In the genomic region with DNA sequence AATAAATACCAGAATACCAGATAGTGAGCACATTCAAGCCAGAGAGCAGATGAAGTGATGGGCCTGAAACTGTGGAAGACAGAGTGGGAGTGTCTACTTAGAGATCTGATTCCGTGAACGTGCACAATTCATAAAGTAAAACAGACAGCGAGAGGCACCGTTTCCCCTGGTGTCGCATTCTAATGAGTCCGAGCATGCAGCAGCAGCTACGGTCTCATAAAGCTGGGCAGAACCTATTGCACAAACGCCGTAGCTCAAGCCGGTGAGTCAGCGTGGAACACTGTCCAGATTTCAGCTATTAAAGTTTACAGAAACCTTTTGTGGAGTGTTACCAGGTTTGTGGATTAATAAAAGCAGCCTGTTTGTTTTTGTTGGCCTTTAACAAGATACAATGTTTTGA, we compare ENCODE assay signal across 15 mouse cellular contexts. TPM values are rescaled to one million over a fixed set of nuclear protein-coding genes. Genes with fewer than 3 reads are reported as not detected.
DNase-seq lines count a peak whose midpoint lies in the region; ATAC-seq and TF ChIP-seq lines count a peak whose summit lies in the region.
"Had no signal": no experiment of that assay in that cellular context is flagged by ENCODE, and none has a peak within 500 bp of the region (broad histone marks: within the 10 kb centered on the region; RNA-seq: fewer than 3 reads in every experiment).

No protein-coding gene starts in this region.

- WGBS in intestine, embryonic 15.5 days: 33% methylated on average over 11 of the region's 11 CpGs
- 31% methylated on average over 11 of the region's 11 CpGs for WGBS in intestine, postnatal 0 days
- 21% methylated on average over 11 of the region's 11 CpGs for WGBS in embryonic facial prominence, embryonic 14.5 days
- WGBS in midbrain, embryonic 15.5 days: 32% methylated on average over 11 of the region's 11 CpGs
- 74% methylated on average over 11 of the region's 11 CpGs for WGBS in heart, embryonic 12.5 days

- no peak overlapping the region for H3K4me3 ChIP-seq in intestine, embryonic 15.5 days (replicated peaks)
- H3K4me3 ChIP-seq in intestine, postnatal 0 days (ENCODE audit: low read depth, low read length): no peak overlapping the region
- H3K4me3 ChIP-seq in C2C12 (ENCODE audit: insufficient read depth, poor library complexity, severe bottlenecking): no peak overlapping the region
- H3K4me3 ChIP-seq in embryonic facial prominence, embryonic 14.5 days (ENCODE audit: low read depth, low read length): no peak overlapping the region
- no peak overlapping the region for H3K4me3 ChIP-seq in midbrain, embryonic 15.5 days
- no peak overlapping the region for H3K4me3 ChIP-seq in heart, embryonic 12.5 days
- H3K4me3 ChIP-seq: forebrain, embryonic 13.5 days; layer of hippocampus, adult 2 months; liver, embryonic 12.5 days had no signal

- H3K79me3 ChIP-seq in C2C12 (ENCODE audit: low read depth): no peaks in the 10 kb centered on the region

- H3K4me2 ChIP-seq in intestine, embryonic 15.5 days (replicated peaks): 0 out of 2 replicates have a peak overlapping the region, but pooled peaks have one; percentile 17
- no peak overlapping the region for H3K4me2 ChIP-seq in intestine, postnatal 0 days (replicated peaks; ENCODE audit: low read depth)
- H3K4me2 ChIP-seq in embryonic facial prominence, embryonic 14.5 days (ENCODE audit: low read depth, low read length): peak overlapping the region; percentile 35
- peak overlapping the region; percentile 28 for H3K4me2 ChIP-seq in midbrain, embryonic 15.5 days
- no peak overlapping the region for H3K4me2 ChIP-seq in heart, embryonic 12.5 days
- H3K4me2 ChIP-seq: forebrain, embryonic 13.5 days; liver, embryonic 12.5 days had no signal

- H3K27me3 ChIP-seq in intestine, embryonic 15.5 days (replicated peaks): no peaks in the 10 kb centered on the region
- no peaks in the 10 kb centered on the region for H3K27me3 ChIP-seq in intestine, postnatal 0 days (replicated peaks; ENCODE audit: control insufficient read depth, insufficient read depth, low read length)
- peaks cover 6% of the 10 kb centered on the region for H3K27me3 ChIP-seq in C2C12 (ENCODE audit: control insufficient read depth, insufficient read depth, insufficient read length)
- H3K27me3 ChIP-seq in embryonic facial prominence, embryonic 14.5 days (replicated peaks; ENCODE audit: control insufficient read depth, insufficient read depth, low read length): peaks cover 15% of the 10 kb centered on the region
- H3K27me3 ChIP-seq in midbrain, embryonic 15.5 days (replicated peaks): peaks cover 20% of the 10 kb centered on the region
- H3K27me3 ChIP-seq in heart, embryonic 12.5 days (replicated peaks): peaks cover 20% of the 10 kb centered on the region

- H3K79me2 ChIP-seq in C2C12 (ENCODE audit: control insufficient read depth, insufficient read depth): no peaks in the 10 kb centered on the region

- H3K36me3 ChIP-seq in intestine, embryonic 15.5 days: no peaks in the 10 kb centered on the region
- H3K36me3 ChIP-seq in intestine, postnatal 0 days (ENCODE audit: control insufficient read depth, insufficient read depth): no peaks in the 10 kb centered on the region
- H3K36me3 ChIP-seq in C2C12 (ENCODE audit: control insufficient read depth, insufficient read depth): no peaks in the 10 kb centered on the region
- H3K36me3 ChIP-seq in embryonic facial prominence, embryonic 14.5 days (ENCODE audit: control insufficient read depth, insufficient read depth, low read length): no peaks in the 10 kb centered on the region
- H3K36me3 ChIP-seq in midbrain, embryonic 15.5 days (replicated peaks): no peaks in the 10 kb centered on the region
- no peaks in the 10 kb centered on the region for H3K36me3 ChIP-seq in heart, embryonic 12.5 days
- H3K36me3 ChIP-seq: liver, embryonic 12.5 days had no signal

- no peak overlapping the region for H3K27ac ChIP-seq in intestine, embryonic 15.5 days
- H3K27ac ChIP-seq in intestine, postnatal 0 days (ENCODE audit: low read depth, low read length): no peak overlapping the region
- no peak overlapping the region for H3K27ac ChIP-seq in embryonic facial prominence, embryonic 14.5 days (replicated peaks; ENCODE audit: low read depth, low read length)
- H3K27ac ChIP-seq in midbrain, embryonic 15.5 days: no peak overlapping the region
- H3K27ac ChIP-seq in heart, embryonic 12.5 days (ENCODE audit: poor library complexity, severe bottlenecking): no peak overlapping the region
- H3K27ac ChIP-seq: forebrain, embryonic 13.5 days; layer of hippocampus, adult 2 months; liver, embryonic 12.5 days had no signal

- no peak overlapping the region for H3K9ac ChIP-seq in intestine, embryonic 15.5 days
- H3K9ac ChIP-seq in intestine, postnatal 0 days (ENCODE audit: low read depth, low read length): no peak overlapping the region
- no peak overlapping the region for H3K9ac ChIP-seq in embryonic facial prominence, embryonic 14.5 days (ENCODE audit: low read depth, low read length)
- H3K9ac ChIP-seq in midbrain, embryonic 15.5 days: no peak overlapping the region
- H3K9ac ChIP-seq in heart, embryonic 12.5 days: no peak overlapping the region
- H3K9ac ChIP-seq: forebrain, embryonic 13.5 days; liver, embryonic 12.5 days had no signal

- 0 out of 2 replicates have a peak, but pooled peaks have one; percentile 53 for ATAC-seq in intestine, embryonic 15.5 days
- no peak for ATAC-seq in intestine, postnatal 0 days
- no peak for ATAC-seq in embryonic facial prominence, embryonic 14.5 days (ENCODE audit: low read depth)
- no peak for ATAC-seq in midbrain, embryonic 15.5 days (replicated peaks)
- ATAC-seq in heart, embryonic 12.5 days (ENCODE audit: insufficient number of reproducible peaks, low FRiP score): no peak
- ATAC-seq: forebrain, embryonic 13.5 days; liver, embryonic 12.5 days had no signal

- no peak for TF ChIP-seq CTCF in intestine, postnatal 0 days (IDR thresholded peaks at IDR 0.05; ENCODE audit: low read depth)
- no peak for TF ChIP-seq CTCF in C2C12 (IDR thresholded peaks at IDR 0.05; ENCODE audit: control insufficient read depth, insufficient read depth, insufficient read length)

- DNase-seq in embryonic facial prominence, embryonic 14.5 days (ENCODE audit: low spot score): peak; percentile 74
- DNase-seq in frontal cortex, adult 2 months (ENCODE audit: extremely low spot score in 1 of 2, low spot score in 1 of 2): no peak
- no peak for DNase-seq in lung, adult 18-20 months
- DNase-seq: cerebellum, postnatal 10 days; right cerebral cortex, adult 18-20 months had no signal

- no peak overlapping the region for H3ac ChIP-seq in C2C12 (ENCODE audit: control insufficient read depth, insufficient read length, low read depth)

- no peaks in the 10 kb centered on the region for H3K9me3 ChIP-seq in intestine, embryonic 15.5 days
- no peaks in the 10 kb centered on the region for H3K9me3 ChIP-seq in intestine, postnatal 0 days (ENCODE audit: control insufficient read depth)
- no peaks in the 10 kb centered on the region for H3K9me3 ChIP-seq in embryonic facial prominence, embryonic 14.5 days (ENCODE audit: control insufficient read depth, low read length)
- H3K9me3 ChIP-seq in midbrain, embryonic 15.5 days: no peaks in the 10 kb centered on the region
- no peaks in the 10 kb centered on the region for H3K9me3 ChIP-seq in heart, embryonic 12.5 days (replicated peaks)
- H3K9me3 ChIP-seq: forebrain, embryonic 13.5 days; liver, embryonic 12.5 days had no signal

- H3K4me1 ChIP-seq in intestine, embryonic 15.5 days (replicated peaks): no peaks in the 10 kb centered on the region; the same call in 1 of the 2 replicates
- no peaks in the 10 kb centered on the region for H3K4me1 ChIP-seq in intestine, postnatal 0 days (replicated peaks; ENCODE audit: control insufficient read depth, insufficient read depth, low read length)
- no peaks in the 10 kb centered on the region; the same call in 1 of the 2 replicates for H3K4me1 ChIP-seq in embryonic facial prominence, embryonic 14.5 days (ENCODE audit: control insufficient read depth, insufficient read depth, low read length)
- peaks cover 1% of the 10 kb centered on the region for H3K4me1 ChIP-seq in midbrain, embryonic 15.5 days
- peaks cover under 1% of the 10 kb centered on the region; the same call in 1 of the 2 replicates for H3K4me1 ChIP-seq in heart, embryonic 12.5 days (replicated peaks)
- H3K4me1 ChIP-seq: liver, embryonic 12.5 days had no signal

TF ChIP-seq in C2C12, 6 proteins besides CTCF, POLR2A, EP300 and RAD21:
- TF ChIP-seq CEBPB (IDR thresholded peaks at IDR 0.05; ENCODE audit: low read depth): peak; percentile 32
- TF ChIP-seq MYOG (IDR thresholded peaks at IDR 0.05; ENCODE audit: control insufficient read depth, extremely low read depth, insufficient read length): no peak

RNA-seq across cellular contexts. Expression of a gene that starts 5.6 kb away (rescaled TPM):
- polyA plus RNA-seq in intestine, embryonic 15.5 days (2015; fragmentation: Nextera tagmentation; extraction: Ambion mirVana): 5.3 TPM in 2 replicates
- 2.3 and 2.5 TPM in 2 replicates for polyA plus RNA-seq in intestine, postnatal 0 days (2015; fragmentation: Nextera tagmentation; extraction: Ambion mirVana)
- polyA plus RNA-seq in C2C12 (2012; fragmentation: generic; extraction: Trizol): 0.04 TPM
- polyA plus RNA-seq in embryonic facial prominence, embryonic 14.5 days (2014; fragmentation: Nextera tagmentation; extraction: Ambion mirVana): 10.4 and 13.1 TPM in 2 replicates
- polyA plus RNA-seq in midbrain, embryonic 15.5 days (2015; fragmentation: Nextera tagmentation; extraction: Ambion mirVana): 1.6 and 2.0 TPM in 2 replicates
- polyA plus RNA-seq in frontal cortex, adult 2 months (2012; rRNA removed): 41.2 and 43.5 TPM in 2 replicates
- 0.59 and 0.65 TPM in 2 replicates for polyA plus RNA-seq in heart, embryonic 12.5 days (2016; fragmentation: Nextera tagmentation; extraction: Ambion mirVana)

RNA-seq across cellular contexts. Expression of a gene that starts 23.4 kb away (rescaled TPM):
- not detected in 2 replicates for polyA plus RNA-seq in intestine, embryonic 15.5 days (2015; fragmentation: Nextera tagmentation; extraction: Ambion mirVana)
- not detected in 2 replicates for polyA plus RNA-seq in intestine, postnatal 0 days (2015; fragmentation: Nextera tagmentation; extraction: Ambion mirVana)
- polyA plus RNA-seq in C2C12 (2012; fragmentation: generic; extraction: Trizol): not detected
- polyA plus RNA-seq in embryonic facial prominence, embryonic 14.5 days (2014; fragmentation: Nextera tagmentation; extraction: Ambion mirVana): 0.42 TPM in 1 of 2 replicates, not detected in the other
- polyA plus RNA-seq in midbrain, embryonic 15.5 days (2015; fragmentation: Nextera tagmentation; extraction: Ambion mirVana): 0.64 and 0.67 TPM in 2 replicates
- 0.86 and 0.90 TPM in 2 replicates for polyA plus RNA-seq in frontal cortex, adult 2 months (2012; rRNA removed)
- polyA plus RNA-seq in heart, embryonic 12.5 days (2016; fragmentation: Nextera tagmentation; extraction: Ambion mirVana): not detected in 2 replicates
- polyA plus RNA-seq: gonadal fat pad, adult 2 months; liver, embryonic 12.5 days; testis, adult 2 months had no signal

Comparison
In these comparisons a context has a peak if more than half of its experiments do, and no peak if none do; other contexts are left out.
1. H3K4me2 ChIP-seq: peak in intestine, embryonic 15.5 days (single experiment), embryonic facial prominence, embryonic 14.5 days (single experiment) and midbrain, embryonic 15.5 days (single experiment); none in intestine, postnatal 0 days (single experiment) and heart, embryonic 12.5 days (single experiment).